Mouse (Mus musculus) embryonic stem cell, embryonic (primary cell): ENCODE results near the gene March10.

Source experiments
- CTCF ChIA-PET, 4 experiments: fragments of 300-600 bp in 2 of 4; fragments of 350-600 bp in 2 of 4; sonication (Branson Sonifier 250); formaldehyde crosslinking; loops; one replicate each; lab custom pipeline; 2022; ENCODE audit warnings: inconsistent platforms in 2 of 4; lab: Charles Lee
- POLR2A ChIA-PET, 4 experiments: fragments of 300-600 bp in 2 of 4; fragments of 350-600 bp in 2 of 4; sonication (Branson Sonifier 250); formaldehyde crosslinking; loops; one replicate each; lab custom pipeline; 2022; ENCODE audit warnings: antibody characterized with exemption in 4 of 4, inconsistent platforms in 1 of 4; lab: Charles Lee

The March10 gene

DNA sequence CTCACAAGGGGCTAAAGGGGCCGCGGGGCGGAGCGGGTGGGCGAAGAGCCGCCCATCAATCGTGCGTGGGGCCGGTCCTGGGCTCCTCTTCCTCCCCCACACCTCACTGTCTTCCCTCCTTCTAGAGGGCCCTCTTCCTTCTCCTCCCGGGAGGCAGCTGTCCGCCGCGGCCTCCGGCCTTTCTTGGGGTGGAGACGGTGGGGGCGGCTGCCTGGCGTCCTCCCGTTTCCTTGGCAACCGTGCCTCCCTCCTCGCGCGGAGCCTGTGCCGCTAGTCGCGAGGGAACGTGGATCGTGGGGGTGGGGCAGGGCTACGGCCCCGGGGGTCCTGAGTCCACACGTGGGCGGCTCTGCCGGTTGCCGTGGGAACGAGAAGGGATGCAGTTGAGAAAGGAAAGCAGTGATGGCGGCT is at the start of gene March10:
March10 (minus strand) TSS at position 239 of the 411 bp plus-strand sequence.
- POLR2A ChIA-PET, result no interaction called here

DNA sequence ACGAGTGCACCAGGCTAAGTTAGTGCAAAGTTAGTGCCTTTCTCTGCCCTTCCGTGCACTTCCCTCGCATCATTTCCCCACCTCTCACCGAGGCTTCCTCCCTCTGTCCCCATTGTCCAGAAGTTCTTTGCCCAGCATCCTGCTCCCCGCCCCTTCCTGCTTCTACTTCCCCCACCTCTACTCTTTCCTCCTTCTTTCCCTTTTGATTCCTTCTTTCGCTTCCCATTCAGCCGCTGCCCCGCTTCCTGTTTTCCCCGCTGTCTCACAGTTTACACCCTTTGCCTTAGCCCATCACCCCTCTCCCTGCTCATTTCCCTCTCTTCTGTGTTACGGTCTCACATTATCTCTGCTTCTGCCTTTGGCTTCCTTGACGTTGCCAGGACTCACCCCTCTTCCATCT is 49.8 kb upstream of the March10 start:
- ChIA-PET POLR2A (no interaction called here), CTCF (no interaction called here)

More for the DNA sequence above, at the start of gene March10:
- CTCF ChIA-PET, result interaction anchor here in 2 of 4 experiments (0.7 to 1.3 kb wide), 2 partner anchors 108 to 116 kb away, joined by 3 to 4 read pairs; no protein-coding TSS in a partner anchor

DNA sequence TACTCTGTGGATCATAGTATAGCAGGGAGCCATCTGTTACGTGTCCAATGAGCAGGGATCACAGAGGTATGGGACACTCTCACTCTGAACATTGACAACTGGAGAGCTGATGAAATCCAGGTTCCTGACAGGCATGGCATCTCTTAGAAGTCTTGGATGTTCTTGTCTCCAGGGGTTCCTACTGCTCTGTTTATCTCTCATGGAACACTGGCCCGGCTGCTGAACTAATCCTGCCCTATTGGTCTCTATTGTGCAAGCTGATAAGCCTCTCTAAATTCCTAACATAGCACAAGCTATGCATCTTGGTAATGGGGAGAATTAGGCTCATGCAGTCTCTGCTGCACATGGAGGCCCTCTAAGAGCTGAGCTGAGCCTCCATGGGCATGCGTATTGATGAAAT is 48.5 kb upstream of the March10 start:
- POLR2A ChIA-PET, result no interaction called here
- CTCF ChIA-PET, result no interaction called here

DNA sequence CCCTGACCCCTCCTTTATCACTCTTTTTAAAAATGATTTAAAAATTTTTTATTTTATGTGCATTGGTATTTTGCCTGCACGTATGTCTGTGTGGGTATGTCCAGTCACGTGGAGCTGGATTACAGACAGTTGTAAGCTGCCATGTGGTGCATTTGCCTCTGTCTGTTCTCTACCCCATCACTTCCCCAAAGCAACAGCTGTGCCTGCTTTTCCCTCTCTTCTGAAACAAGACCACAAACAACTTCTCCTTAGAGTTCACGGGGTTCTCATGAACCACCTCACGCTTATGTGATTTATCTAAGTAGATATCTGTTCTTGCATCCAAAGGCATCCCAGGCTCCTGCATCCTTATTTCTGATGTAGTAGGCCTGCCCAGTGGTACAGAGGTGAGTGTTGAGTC is 45.8 kb upstream of the March10 start:
- ChIA-PET POLR2A (interaction anchor here in 2 of 4 experiments (0.5 to 1.9 kb wide), 2 partner anchors 9 to 110 kb away, joined by 3 to 4 read pairs; no protein-coding TSS in a partner anchor), CTCF (no interaction called here)

DNA sequence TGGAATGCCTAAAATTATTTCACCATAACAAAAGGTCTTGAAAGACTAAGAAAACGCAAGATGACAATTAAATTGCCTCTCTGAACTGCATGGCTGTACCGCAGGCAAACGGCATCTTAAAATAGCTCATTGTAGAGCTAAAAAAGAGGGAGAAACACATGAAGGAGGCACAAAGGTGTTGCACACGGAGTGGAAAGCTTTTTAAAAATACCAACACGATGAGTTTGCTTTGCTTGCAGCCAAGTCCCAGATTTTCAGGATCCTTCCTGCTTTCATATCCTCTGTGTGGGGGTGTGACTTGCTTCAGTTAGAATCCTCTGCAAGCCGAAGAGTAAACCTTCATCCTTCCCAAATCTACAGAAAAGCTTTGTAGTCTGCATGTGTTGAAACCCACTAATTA is 41.0 kb upstream of the March10 start:
- POLR2A ChIA-PET, result interaction anchor here in 1 of 4 experiments (1.2 kb wide), 1 partner anchor 22 kb away, joined by 4 read pairs; no protein-coding TSS in a partner anchor

DNA sequence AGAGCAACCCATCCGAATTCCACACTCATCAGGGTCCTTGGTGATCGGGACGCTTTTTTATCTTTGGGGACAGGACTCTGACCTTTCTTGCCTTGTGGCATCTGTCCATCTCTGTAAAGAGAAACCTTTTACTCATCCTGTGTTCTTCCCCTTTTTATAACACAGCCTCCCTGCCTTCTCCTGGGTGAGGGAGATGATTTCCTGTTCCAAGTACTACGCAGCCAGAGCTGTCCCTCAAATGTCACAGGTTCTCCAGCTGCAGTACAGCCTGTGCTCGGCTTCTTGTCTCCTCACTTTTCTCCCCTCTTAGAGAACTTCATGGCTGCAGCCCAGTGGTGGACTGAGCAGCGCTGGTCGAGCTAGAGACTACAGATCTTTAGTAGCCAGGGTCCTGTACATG is 40.1 kb upstream of the March10 start:
- CTCF ChIA-PET, result no interaction called here

More for the DNA sequence above, 41.0 kb upstream of the March10 start:
- CTCF ChIA-PET, result no interaction called here

DNA sequence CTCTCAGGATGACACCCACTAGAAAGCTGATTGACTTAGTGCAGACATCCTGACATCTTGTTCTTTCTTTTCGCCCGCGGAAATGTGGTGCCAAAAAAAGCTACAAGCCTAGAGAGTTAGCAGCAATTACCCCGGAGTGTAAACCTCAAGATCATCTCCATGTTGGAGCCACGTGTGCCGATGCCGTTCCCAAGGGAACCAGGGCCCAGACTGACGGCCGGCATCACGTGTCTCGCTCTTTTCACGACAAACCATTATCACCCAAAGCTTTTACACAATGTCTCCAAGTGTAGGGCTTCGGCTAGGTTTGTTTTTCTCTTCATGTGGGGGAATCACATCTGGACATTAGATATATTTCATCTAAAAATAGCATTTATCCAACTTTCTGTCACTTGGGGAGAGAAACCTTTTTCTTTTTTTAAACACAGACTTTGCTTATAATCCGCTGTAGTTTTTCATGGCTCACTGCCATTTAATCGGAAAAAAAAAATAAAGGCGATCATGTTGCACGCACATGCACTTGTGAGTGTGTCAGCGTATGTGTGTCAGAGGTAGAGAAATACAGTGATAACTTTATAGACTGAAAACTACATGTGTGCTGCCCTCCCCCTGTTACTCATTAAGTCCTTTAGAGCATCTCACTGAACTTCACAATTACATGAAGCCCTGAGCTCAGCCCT is 39.2 kb upstream of the March10 start:
- POLR2A ChIA-PET, result no interaction called here
- CTCF ChIA-PET, result no interaction called here

More for the DNA sequence above, 40.1 kb upstream of the March10 start:
- POLR2A ChIA-PET, result interaction anchor here in 1 of 4 experiments (1.2 kb wide), 1 partner anchor 23 kb away, joined by 4 read pairs; no protein-coding TSS in a partner anchor

DNA sequence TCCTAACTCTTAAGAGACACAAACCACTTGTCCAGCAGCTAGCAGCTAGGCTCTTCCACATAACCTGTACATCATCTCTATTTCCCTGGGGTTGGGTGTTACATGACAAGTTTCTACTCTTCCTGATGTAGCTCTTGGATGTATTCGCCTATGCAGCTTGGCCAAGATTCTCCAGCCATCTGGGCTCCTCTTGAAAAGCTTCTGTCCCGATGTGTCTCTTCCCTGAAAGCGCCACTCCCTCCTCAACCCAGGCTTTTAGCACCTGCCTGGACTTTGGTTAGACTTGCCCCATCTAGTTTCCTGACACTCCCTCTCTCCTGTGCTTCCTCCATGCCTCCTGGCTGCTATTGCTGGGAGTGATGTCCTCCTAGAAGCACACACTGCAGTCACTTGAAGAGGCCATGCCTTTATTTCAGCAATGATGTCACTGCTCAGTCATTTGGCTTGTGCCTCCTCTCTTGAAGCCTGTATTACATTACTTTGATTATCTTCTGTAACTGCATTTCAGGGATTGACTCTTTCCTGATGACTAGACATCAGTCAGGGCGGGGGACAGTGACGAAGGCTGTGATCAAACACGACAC is 38.3 kb upstream of the March10 start:
- ChIA-PET POLR2A (no interaction called here), CTCF (no interaction called here)

DNA sequence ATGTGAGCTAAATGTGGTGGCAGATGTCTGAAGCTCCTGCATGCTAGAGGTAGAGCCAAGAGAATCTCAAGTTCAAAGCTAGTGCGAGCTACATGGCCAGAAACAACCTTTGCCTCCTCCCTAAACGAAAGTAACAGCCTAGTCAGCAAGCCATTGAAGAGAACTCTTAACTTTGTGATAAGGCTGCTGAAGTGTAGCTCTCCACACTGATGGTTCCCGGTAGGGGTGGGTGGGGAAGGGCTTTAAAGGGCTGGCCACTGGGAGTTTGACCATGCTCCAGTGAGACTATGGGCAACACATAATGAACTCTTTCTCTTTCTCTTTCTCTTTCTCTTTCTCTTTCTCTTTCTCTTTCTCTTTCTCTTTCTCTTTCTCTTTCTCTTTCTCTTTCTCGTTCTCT is 35.9 kb upstream of the March10 start:
- POLR2A ChIA-PET, result no interaction called here

DNA sequence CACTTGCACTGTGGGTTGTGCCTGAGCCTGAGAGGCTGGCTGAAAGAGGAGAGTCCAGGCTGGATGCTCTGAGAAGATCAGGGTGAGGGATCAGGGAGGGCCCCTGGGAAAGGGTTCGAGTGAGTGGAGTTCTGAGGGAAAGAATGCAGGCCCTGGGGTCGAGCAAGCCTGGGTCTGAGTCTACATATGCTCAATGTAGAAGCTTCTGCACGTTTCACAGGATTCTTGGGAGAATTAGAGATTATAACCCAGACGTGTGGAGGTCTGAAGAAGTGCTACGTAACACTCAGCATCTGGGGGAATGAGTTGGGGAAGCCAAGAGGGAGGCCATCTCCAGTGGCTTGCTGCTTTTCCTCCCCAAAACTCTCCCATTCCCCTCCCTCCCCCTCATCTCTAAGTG is 34.4 kb upstream of the March10 start:
- ChIA-PET POLR2A (no interaction called here), CTCF (no interaction called here)

More for the DNA sequence above, 35.9 kb upstream of the March10 start:
- CTCF ChIA-PET, result interaction anchor here in 1 of 4 experiments (0.6 kb wide), 1 partner anchor 1130 kb away, joined by 8 read pairs; no protein-coding TSS in a partner anchor

DNA sequence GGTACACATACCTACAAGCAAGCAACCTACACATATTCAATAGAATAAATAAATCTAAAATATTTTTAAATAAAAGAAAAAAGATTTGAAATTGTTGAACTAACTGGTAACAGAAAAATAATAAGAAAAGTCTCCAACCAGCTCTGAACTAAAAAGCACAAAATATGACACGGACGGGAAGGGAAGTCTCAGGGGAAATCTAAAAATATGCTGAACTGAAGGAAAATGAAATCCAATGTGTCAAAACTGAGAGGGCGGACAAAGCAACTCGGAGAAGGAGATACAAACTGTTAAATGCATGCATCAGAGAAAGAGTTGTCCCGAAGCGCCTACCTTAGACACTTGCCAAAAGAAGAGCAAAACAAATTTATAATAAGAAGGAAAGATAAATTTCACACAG is 28.9 kb upstream of the March10 start:
- ChIA-PET CTCF (no interaction called here), POLR2A (no interaction called here)

DNA sequence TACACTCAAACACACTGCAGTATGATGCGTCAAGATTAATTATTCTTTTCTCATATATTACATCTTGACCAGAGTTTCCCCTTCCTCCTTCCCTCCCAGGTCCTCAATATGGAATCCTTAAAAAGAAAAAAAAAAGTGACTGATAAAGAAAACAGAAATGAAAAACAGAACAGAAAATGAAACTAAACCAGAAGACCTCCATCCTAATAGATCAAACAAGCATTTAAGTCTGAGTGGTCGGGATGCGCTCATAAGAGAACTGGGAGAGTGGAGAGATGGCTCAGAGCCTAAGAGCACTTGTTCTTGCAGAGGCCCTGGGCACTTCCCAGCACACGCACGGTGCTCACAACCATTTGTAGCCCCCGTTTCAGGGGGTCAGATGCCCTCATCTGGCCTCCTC is 28.5 kb upstream of the March10 start:
- POLR2A ChIA-PET, result no interaction called here
- CTCF ChIA-PET, result no interaction called here

DNA sequence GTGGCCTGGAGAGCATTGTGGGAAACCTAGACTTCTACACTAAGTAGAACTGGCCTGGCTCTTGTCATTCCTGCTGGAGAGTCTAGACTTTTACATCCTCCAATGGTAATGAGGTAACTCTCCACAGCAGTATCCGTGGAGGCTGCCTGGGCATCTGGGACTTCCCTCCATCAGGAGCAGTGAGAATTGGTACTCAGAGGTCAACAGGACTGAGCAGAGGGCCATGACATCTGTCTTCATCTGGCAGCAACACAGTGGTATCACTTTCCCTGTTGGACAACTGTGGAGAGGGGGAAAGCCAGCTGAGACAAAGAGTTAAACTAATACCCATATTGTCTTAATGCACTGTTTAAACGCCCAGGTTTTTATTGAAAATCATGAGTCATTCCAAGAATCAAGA is 26.2 kb upstream of the March10 start:
- CTCF ChIA-PET, result no interaction called here
- POLR2A ChIA-PET, result no interaction called here

DNA sequence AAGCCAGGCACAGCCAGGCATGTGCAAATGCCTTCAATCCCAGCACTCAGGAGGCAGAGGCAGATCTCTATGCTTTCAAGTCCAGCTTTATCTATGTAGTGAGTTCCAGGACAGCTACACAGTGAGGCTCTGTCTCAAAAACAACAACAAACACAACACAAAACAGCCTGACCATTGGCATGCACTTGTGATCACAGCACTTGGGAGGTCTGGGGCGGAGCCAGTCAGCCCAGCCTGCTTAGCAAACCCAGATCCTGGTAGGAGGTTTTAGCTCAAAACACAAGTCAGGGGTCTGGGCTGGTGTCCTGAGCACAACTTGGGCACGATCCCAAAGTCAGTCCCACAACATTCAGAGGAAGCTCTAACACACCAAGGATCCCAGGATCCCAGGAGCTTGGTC is 18.2 kb upstream of the March10 start:
- ChIA-PET CTCF (no interaction called here), POLR2A (no interaction called here)

DNA sequence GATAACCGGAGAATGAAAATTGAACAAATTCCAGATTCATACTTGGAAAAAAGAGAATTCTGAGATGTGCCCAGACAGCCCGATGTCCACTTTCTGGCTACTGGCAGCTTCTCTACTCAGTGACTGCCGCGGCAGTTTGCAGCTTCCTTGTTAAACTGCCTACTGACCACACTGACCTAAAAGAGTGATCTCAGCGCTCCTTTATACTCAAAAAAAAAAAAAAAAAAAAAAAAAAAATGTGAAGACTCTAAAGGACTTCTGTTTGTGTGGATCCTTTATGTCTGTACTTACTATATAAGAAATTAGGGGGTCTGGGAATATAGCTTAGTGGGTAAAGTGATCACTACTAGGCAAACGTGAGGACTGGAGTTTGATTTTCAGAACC is 17.8 kb upstream of the March10 start:
- CTCF ChIA-PET, result interaction anchor here in 1 of 4 experiments (0.6 kb wide), 1 partner anchor 1911 kb away, joined by 5 read pairs; no protein-coding TSS in a partner anchor
- POLR2A ChIA-PET, result no interaction called here

DNA sequence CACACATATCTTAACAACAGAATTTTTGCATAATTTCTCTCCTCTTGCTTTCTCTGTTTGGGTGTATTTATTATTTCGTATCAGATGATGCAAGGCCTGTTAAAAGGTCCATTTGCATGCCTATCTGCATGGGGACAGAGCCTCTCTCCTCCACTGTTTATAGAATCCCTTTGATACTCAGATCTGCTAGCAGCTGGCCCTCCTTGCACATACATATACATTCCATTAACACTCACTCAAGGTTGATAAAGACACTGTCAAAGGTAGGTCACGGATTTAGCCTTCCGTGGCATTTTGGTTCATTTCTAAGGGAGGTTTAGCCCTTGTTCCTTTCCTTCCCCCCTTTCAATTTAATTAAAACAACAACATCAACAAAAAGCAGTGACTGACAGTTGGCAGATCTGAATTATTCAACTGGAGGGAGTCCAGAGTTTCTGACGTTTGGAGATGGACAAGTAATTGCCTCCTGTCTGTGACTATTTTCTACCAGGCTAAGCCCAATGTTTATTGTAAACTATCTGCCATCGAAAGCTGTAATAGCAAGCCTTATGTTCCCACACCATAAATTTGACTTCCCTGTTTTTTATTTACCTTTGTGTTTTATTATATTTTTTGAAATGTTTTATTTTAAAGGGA is 17.3 kb upstream of the March10 start:
- ChIA-PET POLR2A (no interaction called here), CTCF (interaction anchor here in 1 of 4 experiments (0.6 kb wide), 1 partner anchor 1910 kb away, joined by 5 read pairs; no protein-coding TSS in a partner anchor)

DNA sequence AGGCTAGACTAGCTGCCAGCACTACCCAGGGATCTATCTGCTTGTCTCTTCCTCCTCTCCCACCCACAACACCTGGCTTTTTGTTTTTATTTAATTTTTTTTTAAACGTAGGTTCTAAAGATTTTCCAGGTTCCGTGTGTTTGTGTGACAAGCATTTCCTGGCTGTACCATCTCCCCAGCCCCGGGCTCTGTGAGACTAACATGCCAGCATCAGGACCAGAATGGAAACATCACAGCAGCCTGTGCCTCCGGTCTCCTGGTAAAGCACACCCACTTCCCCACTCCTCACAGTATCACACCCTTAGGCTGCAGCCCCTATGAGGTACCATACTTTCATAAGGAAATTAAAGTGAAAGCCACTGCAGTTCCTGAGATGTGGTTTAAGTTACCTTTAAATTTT is 16.1 kb upstream of the March10 start:
- POLR2A ChIA-PET, result no interaction called here
- CTCF ChIA-PET, result interaction anchor here in 1 of 4 experiments (0.6 kb wide), 1 partner anchor 790 kb away, joined by 3 read pairs; no protein-coding TSS in a partner anchor

DNA sequence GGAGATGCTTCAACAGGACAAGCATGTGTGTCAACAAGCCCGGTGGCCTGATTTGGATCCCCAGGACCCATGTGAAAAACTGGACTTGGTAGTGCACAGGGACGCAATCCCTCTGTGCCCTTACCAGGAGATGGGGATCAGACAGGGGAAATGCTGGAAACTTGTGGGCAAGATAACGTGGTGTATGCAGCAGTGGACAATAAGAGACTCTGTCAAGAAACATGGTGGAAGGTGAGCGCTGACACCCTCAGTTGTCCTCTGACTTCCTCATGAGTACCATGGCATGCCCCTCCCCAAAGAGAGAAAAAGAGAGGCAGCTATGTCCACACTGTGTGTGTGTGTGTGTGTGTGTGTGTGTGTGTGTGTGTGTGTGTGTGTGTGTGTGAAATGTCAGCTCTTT is 14.4 kb upstream of the March10 start:
- CTCF ChIA-PET, result interaction anchor here in 1 of 4 experiments (0.6 kb wide), 1 partner anchor 889 kb away, joined by 7 read pairs; no protein-coding TSS in a partner anchor
- POLR2A ChIA-PET, result no interaction called here

DNA sequence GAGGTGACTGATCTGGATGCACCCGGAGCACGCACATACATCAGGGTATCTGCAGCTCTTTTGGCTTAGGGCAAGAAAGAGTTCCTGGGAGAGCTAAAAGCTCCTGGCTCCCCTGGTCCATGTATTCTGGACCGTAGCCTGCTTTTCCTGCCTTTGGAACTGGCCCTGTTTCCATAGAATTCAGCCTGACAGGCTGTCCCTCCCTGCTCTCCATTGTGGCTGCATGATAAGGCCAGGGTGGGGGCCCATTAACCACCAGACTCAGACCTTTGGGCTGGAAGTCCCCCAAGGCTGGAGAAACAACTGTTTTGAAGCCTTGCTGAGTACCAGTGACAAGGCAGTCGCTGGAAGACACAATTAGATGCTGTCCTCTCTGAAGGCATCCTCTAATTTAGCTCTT is 13.0 kb upstream of the March10 start:
- CTCF ChIA-PET, result no interaction called here

DNA sequence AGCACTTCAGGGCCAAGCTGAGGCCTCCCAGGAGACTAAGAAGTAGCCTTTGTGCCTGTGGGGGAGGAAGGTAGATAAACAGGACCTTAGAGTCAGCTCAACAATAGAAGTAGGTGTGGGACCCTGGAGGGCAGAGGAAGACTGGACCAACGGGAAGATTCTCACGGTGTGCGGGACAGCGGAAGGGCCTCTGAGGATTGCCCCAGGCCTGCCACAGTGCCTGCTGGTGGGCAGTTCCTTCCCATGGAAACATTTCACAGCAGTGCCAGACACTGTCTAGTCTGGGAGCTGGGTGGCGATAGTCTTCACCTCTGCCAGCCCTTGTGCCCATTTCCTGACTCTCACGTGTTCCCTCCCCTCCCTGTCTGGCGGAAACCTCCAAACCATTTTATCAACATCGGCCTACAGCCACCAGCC is 12.6 kb upstream of the March10 start:
- POLR2A ChIA-PET, result interaction anchor here in 1 of 4 experiments (0.8 kb wide), 1 partner anchor 92 kb away, joined by 3 read pairs; no protein-coding TSS in a partner anchor
- CTCF ChIA-PET, result interaction anchor here in 1 of 4 experiments (0.7 to 0.9 kb wide), 2 partner anchors 31 to 64 kb away, joined by 3 read pairs; no protein-coding TSS in a partner anchor

More for the DNA sequence above, 13.0 kb upstream of the March10 start:
- POLR2A ChIA-PET, result interaction anchor here in 1 of 4 experiments (0.8 kb wide), 1 partner anchor 91 kb away, joined by 3 read pairs; no protein-coding TSS in a partner anchor
